Mouse (Mus musculus): ENCODE measurements at regions not wholly inside any gene's neighbourhood (a gene's known extent, or its start where the extent isn't known, plus 50 kb on each side); places are given as distances from the start of the nearest gene placed in this dataset.

DNA sequence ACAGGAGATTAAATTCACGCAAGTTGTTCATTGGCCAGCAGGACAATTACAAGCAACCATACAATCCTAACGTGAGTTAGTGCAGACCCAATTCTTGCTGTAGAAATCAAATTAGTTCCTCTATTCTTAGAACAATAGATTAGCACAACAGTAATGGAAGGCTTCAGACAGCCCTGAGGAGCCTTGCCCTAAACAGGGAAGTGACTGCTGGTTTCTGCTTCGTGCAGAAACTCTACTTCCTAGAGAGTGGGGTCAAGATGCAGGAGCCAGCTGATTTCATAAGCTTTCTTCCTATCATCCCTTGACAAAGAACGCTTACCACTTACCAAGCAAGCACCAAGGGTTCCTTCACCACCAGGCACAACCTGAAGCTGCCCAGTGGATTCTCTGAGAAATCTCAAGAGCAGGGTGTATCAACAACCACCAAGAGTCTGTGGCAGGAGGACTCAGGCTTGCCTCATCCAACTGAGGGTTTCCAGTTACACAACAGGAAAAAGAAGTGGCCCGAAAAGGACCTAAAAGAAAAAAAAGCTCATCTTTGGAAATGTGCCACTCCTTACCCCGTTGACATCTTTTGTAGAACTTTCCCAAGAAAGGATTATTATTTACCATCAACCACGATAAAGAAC lies 154.6 kb downstream of the Kctd12 start:
- TF ChIP-seq CTCF (IDR thresholded peaks at IDR 0.05; ENCODE audit: extremely low read depth, insufficient read length, insufficient replicate concordance, low read depth, low read length) (no peak), POLR2A (IDR thresholded peaks at IDR 0.05; ENCODE audit: low read depth, low read length) (no peak)

DNA sequence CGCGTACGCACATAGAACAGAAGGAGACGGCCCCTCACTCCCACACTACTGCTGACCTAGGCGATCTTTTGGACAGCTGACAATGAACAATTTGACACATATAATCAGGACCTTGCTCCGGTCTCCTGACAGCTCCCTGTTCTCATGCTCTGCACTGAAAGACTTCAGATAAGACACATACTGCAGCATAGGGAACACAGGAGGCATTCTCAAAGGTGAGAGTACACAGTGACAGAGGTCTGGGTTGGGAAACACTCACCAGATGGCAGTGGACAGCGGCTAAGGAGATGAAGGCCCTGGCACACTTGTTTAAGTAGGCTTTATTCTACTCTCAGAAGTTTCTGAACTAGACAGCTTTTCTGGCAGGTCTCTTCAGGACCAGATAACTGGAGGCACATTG lies 156.9 kb downstream of the Kctd12 start:
- WGBS: 83% methylated on average over 7 of the region's 7 CpGs
- Histone ChIP-seq H3K27me3 (ENCODE audit: control insufficient read depth, insufficient read depth, low read length) (no peaks in the 10 kb centered on the region), H3K36me3 (ENCODE audit: control insufficient read depth, insufficient read depth, low read length) (no peaks in the 10 kb centered on the region), H3K4me1 (ENCODE audit: control insufficient read depth, insufficient read depth, insufficient read length, low read length) (no peaks in the 10 kb centered on the region), H3K27ac (ENCODE audit: insufficient read depth, low read depth, low read length) (no peak overlapping the region), H3K4me3 (ENCODE audit: low read depth, low read length) (no peak overlapping the region)
- TF ChIP-seq POLR2A (IDR thresholded peaks at IDR 0.05; ENCODE audit: low read depth, low read length) (no peak), CTCF (IDR thresholded peaks at IDR 0.05; ENCODE audit: extremely low read depth, insufficient read length, insufficient replicate concordance, low read depth, low read length) (no peak)

More for the DNA sequence above, 154.6 kb downstream of the Kctd12 start:
- WGBS: 75% methylated on average over 7 of the region's 7 CpGs
- Histone ChIP-seq H3K36me3 (ENCODE audit: control insufficient read depth, insufficient read depth, low read length) (no peaks in the 10 kb centered on the region), H3K4me3 (ENCODE audit: low read depth, low read length) (no peak overlapping the region), H3K27me3 (ENCODE audit: control insufficient read depth, insufficient read depth, low read length) (no peaks in the 10 kb centered on the region), H3K27ac (ENCODE audit: insufficient read depth, low read depth, low read length) (no peak overlapping the region), H3K4me1 (ENCODE audit: control insufficient read depth, insufficient read depth, insufficient read length, low read length) (no peaks in the 10 kb centered on the region)

DNA sequence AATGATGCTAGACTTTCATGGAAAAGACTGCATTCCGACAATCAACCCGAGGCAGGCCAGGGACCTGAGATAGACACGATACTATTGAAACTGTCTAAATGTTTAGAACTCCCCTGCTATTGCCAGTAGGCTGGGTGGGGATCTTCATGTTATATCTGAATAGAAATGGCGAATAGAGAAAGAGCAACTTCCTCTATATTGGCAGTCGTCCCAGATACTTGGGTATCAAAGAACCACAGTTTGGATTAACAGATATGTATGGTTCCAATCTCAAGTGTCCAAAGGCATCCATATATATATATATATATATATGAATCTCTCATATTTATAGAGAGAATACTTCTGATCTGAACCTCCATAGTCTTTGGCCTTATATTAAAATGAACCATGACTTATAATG lies 161.8 kb downstream of the Kctd12 start:
- Histone ChIP-seq H3K4me1 (ENCODE audit: control insufficient read depth, insufficient read depth, insufficient read length, low read length) (no peaks in the 10 kb centered on the region), H3K27me3 (ENCODE audit: control insufficient read depth, insufficient read depth, low read length) (no peaks in the 10 kb centered on the region), H3K4me3 (ENCODE audit: low read depth, low read length) (no peak overlapping the region), H3K36me3 (ENCODE audit: control insufficient read depth, insufficient read depth, low read length) (no peaks in the 10 kb centered on the region), H3K27ac (ENCODE audit: insufficient read depth, low read depth, low read length) (no peak overlapping the region)
- WGBS: 78% methylated on average over 5 of the region's 5 CpGs
- TF ChIP-seq CTCF (IDR thresholded peaks at IDR 0.05; ENCODE audit: extremely low read depth, insufficient read length, insufficient replicate concordance, low read depth, low read length): no peak
- no peak for TF ChIP-seq POLR2A (IDR thresholded peaks at IDR 0.05; ENCODE audit: low read depth, low read length)

DNA sequence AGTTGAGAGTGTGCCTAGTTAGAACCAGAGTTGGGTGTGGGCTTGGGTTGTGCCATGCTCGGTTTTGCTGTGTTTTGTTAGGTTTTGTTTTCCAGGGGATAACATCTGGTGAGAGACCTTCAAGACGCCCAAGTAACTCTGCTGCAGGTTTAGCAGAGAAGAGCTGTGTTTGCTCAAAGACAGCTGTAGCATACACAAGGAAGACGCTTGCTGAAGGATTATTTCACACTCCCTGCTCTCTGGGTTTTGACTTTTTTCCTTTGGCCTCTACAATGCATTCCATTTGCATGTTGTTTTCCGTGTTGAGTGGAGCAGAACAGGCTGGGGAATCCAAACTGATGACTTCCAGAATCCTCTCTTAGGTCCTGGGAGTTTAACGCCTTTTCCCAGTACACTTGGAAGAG lies 170.8 kb downstream of the Kctd12 start:
- no peak overlapping the region for H3K27ac ChIP-seq (ENCODE audit: insufficient read depth, low read depth, low read length)
- no peak for TF ChIP-seq POLR2A (IDR thresholded peaks at IDR 0.05; ENCODE audit: low read depth, low read length)
- no peak for TF ChIP-seq CTCF (IDR thresholded peaks at IDR 0.05; ENCODE audit: extremely low read depth, insufficient read length, insufficient replicate concordance, low read depth, low read length)
- WGBS: 46% methylated on average over 5 of the region's 5 CpGs
- H3K36me3 ChIP-seq (ENCODE audit: control insufficient read depth, insufficient read depth, low read length): no peaks in the 10 kb centered on the region
- no peaks in the 10 kb centered on the region for H3K27me3 ChIP-seq (ENCODE audit: control insufficient read depth, insufficient read depth, low read length)
- no peak overlapping the region for H3K4me3 ChIP-seq (ENCODE audit: low read depth, low read length)
- H3K4me1 ChIP-seq (ENCODE audit: control insufficient read depth, insufficient read depth, insufficient read length, low read length): no peaks in the 10 kb centered on the region

DNA sequence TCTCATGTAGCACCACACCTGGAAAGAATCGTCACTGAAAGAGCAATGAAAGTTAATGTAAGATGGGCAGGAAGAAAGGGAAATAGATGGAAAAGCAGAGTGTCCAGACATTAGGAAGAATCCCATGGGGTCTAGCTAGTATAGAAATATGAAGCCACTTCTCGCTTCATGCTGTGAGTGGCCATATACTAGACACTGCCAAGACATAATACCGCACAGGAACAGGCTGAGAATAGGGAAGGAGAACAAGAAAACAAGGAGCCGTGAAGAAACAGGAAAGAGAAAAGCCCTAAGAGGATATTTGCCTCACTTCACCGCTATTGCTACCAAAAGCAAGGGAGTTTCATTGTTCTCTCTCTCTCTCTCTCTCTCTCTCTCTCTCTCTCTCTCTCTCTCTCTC lies 171.4 kb downstream of the Kctd12 start:
- no peak overlapping the region for H3K27ac ChIP-seq (ENCODE audit: insufficient read depth, low read depth, low read length)
- no peaks in the 10 kb centered on the region for H3K4me1 ChIP-seq (ENCODE audit: control insufficient read depth, insufficient read depth, insufficient read length, low read length)
- no peaks in the 10 kb centered on the region for H3K27me3 ChIP-seq (ENCODE audit: control insufficient read depth, insufficient read depth, low read length)
- H3K4me3 ChIP-seq (ENCODE audit: low read depth, low read length): no peak overlapping the region
- H3K36me3 ChIP-seq (ENCODE audit: control insufficient read depth, insufficient read depth, low read length): no peaks in the 10 kb centered on the region
- no peak for TF ChIP-seq CTCF (IDR thresholded peaks at IDR 0.05; ENCODE audit: extremely low read depth, insufficient read length, insufficient replicate concordance, low read depth, low read length)
- no peak for TF ChIP-seq POLR2A (IDR thresholded peaks at IDR 0.05; ENCODE audit: low read depth, low read length)
- WGBS: 65% methylated on average over 5 of the region's 5 CpGs

DNA sequence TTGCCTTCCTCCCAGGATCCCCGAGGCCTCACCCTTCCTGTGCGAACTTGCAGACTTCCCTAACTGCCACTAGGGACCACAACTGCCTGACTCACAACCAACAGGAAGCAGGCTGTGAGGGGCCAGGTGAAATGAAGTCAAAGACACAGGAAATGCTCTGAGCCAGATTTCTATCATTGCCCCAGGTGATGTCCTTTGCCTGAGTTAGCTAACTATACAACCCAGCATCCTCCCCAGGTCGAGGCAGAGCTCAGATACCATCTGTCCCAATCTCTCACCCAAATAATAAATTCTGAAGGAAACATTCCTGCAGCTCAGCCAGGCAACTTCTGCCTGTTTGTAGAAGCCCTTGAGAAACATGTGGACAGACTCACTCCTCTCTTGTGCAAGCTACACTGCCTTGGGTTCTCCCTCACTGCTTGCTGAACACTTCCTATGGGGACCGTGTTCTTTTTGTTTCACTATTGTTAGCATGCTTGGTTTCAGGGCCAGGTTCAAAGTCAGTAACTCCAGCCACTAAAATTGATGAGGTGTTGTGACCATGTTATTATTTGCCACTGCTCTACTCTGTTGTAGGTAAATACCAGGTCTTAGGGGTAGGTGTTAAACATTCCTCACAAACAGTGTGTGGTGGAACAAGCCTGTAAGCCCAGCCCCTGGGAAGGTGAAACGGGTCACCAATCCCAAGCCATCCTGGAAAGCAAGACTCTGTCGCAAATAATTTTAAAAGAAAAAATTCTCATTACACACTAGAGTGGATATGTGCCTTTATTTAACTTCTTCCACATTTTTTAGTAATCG lies 172.1 kb downstream of the Kctd12 start:
- TF ChIP-seq CTCF (IDR thresholded peaks at IDR 0.05; ENCODE audit: extremely low read depth, insufficient read length, insufficient replicate concordance, low read depth, low read length) (no peak), POLR2A (IDR thresholded peaks at IDR 0.05; ENCODE audit: low read depth, low read length) (no peak)
- no peak overlapping the region for H3K4me3 ChIP-seq (ENCODE audit: low read depth, low read length)
- 0 out of 2 replicates have a peak overlapping the region, but pooled peaks have one; percentile 18 for H3K27ac ChIP-seq (ENCODE audit: insufficient read depth, low read depth, low read length)
- WGBS: 46% methylated on average over 7 of the region's 7 CpGs
- no peaks in the 10 kb centered on the region for H3K27me3 ChIP-seq (ENCODE audit: control insufficient read depth, insufficient read depth, low read length)
- H3K4me1 ChIP-seq (ENCODE audit: control insufficient read depth, insufficient read depth, insufficient read length, low read length): no peaks in the 10 kb centered on the region
- H3K36me3 ChIP-seq (ENCODE audit: control insufficient read depth, insufficient read depth, low read length): no peaks in the 10 kb centered on the region

All from small intestine, adult 2 months (tissue).